ENCODE assay signal across 8 mouse cellular contexts in genomic region chr10:79712029-79712428, GRCm38 (mm10). TPM values are rescaled to one million over a fixed set of nuclear protein-coding genes. Genes with fewer than 3 reads are reported as not detected.
DNase-seq lines count a peak whose midpoint lies in the region; ATAC-seq and TF ChIP-seq lines count a peak whose summit lies in the region.

No protein-coding gene starts in this region.

- H3K9me3 ChIP-seq in intestine, embryonic 15.5 days: no peaks in the 10 kb centered on the region

- ATAC-seq in intestine, embryonic 15.5 days: peak; percentile 40

- peak; percentile 91 for DNase-seq in heart, adult 11 months
- DNase-seq in heart, adult 2 months: no peak
- peak; percentile 26 for DNase-seq in thymus, adult 2 months
- no peak for DNase-seq in thymus, adult 18-20 months
- peak; percentile 35 for DNase-seq in thymus, postnatal 25 days
- DNase-seq in layer of hippocampus, postnatal 14 days (ENCODE audit: low spot score in 2 of 2): no peak
- no peak for DNase-seq in heart, adult 8-10 months (ENCODE audit: low spot score)

- no peak overlapping the region for H3K9ac ChIP-seq in heart, adult 2 months (ENCODE audit: low read depth, low read length)
- H3K9ac ChIP-seq in intestine, embryonic 15.5 days: no peak overlapping the region

- no peak overlapping the region for H3K27ac ChIP-seq in heart, adult 2 months
- H3K27ac ChIP-seq in thymus, adult 2 months (ENCODE audit: control insufficient read depth, insufficient read depth, low read length): no peak overlapping the region
- H3K27ac ChIP-seq in intestine, embryonic 15.5 days: no peak overlapping the region

- no peak overlapping the region for H3K4me3 ChIP-seq in heart, adult 2 months
- no peak overlapping the region for H3K4me3 ChIP-seq in thymus, adult 2 months (ENCODE audit: control insufficient read depth, insufficient read depth, low read length)
- H3K4me3 ChIP-seq in intestine, embryonic 15.5 days (replicated peaks): no peak overlapping the region

- WGBS in heart, adult 2 months: 76% methylated on average over 1 of the region's 1 CpGs
- WGBS in thymus, adult 2 months: 97% methylated on average over 1 of the region's 1 CpGs
- 81% methylated on average over 1 of the region's 1 CpGs for WGBS in intestine, embryonic 15.5 days

- H3K27me3 ChIP-seq in heart, adult 2 months (ENCODE audit: control insufficient read depth, insufficient read depth, low read length): peaks cover 3% of the 10 kb centered on the region; the same call in 1 of the 2 replicates
- H3K27me3 ChIP-seq in thymus, adult 2 months (ENCODE audit: control insufficient read depth, insufficient read depth, low read length): peaks cover 8% of the 10 kb centered on the region; the same call in 1 of the 2 replicates
- H3K27me3 ChIP-seq in intestine, embryonic 15.5 days (replicated peaks): peaks cover 25% of the 10 kb centered on the region

- intact Hi-C loops in heart, adult 2 months (cut with DNase I): no loop called here

- peaks cover 9% of the 10 kb centered on the region for H3K4me1 ChIP-seq in heart, adult 2 months (ENCODE audit: control insufficient read depth, insufficient read depth, low read length)
- peaks cover 7% of the 10 kb centered on the region for H3K4me1 ChIP-seq in thymus, adult 2 months (replicated peaks; ENCODE audit: control insufficient read depth, insufficient read depth, low read length)
- H3K4me1 ChIP-seq in intestine, embryonic 15.5 days (replicated peaks): peaks cover 22% of the 10 kb centered on the region

- 0 out of 2 replicates have a peak, but pooled peaks cover 3% of the 10 kb centered on the region for H3K79me2 ChIP-seq in heart, adult 2 months (replicated peaks; ENCODE audit: control insufficient read depth, insufficient read depth, low read length)

- H3K4me2 ChIP-seq in intestine, embryonic 15.5 days (replicated peaks): no peak overlapping the region

- no peak for TF ChIP-seq EP300 in heart, adult 2 months (IDR thresholded peaks at IDR 0.05; ENCODE audit: insufficient read depth, low read depth, low read length)

- TF ChIP-seq CTCF in heart, adult 2 months (IDR thresholded peaks at IDR 0.05): no peak
- no peak for TF ChIP-seq CTCF in thymus, adult 2 months (IDR thresholded peaks at IDR 0.05; ENCODE audit: borderline replicate concordance, control insufficient read depth, extremely low read depth, insufficient read depth, low read length, poor library complexity)

- H3K36me3 ChIP-seq in heart, adult 2 months (ENCODE audit: control insufficient read depth, insufficient read depth, low read length): no peaks in the 10 kb centered on the region; the same call in 1 of the 2 replicates
- peaks cover 13% of the 10 kb centered on the region; the same call in 1 of the 2 replicates for H3K36me3 ChIP-seq in thymus, adult 2 months (ENCODE audit: control insufficient read depth, insufficient read depth, low read length)
- peaks cover 29% of the 10 kb centered on the region for H3K36me3 ChIP-seq in intestine, embryonic 15.5 days

- TF ChIP-seq POLR2A in heart, adult 2 months (IDR thresholded peaks at IDR 0.05; ENCODE audit: insufficient read depth, low read depth, low read length): no peak
- no peak for TF ChIP-seq POLR2A in thymus, adult 2 months (IDR thresholded peaks at IDR 0.05; ENCODE audit: control insufficient read depth, extremely low read depth, insufficient read depth, low read length, poor library complexity)

RNA-seq across cellular contexts. Expression of gene Hcn2, which starts 4.4 kb away (rescaled TPM):
- 10 to 100 TPM; 17.0 to 17.5 TPM for total RNA-seq in heart, adult 2 months (2021)
- polyA plus RNA-seq in heart, adult 2 months (2012; rRNA removed): 23.8 and 33.5 TPM in 2 replicates
- 3.1 and 4.7 TPM in 2 replicates for polyA plus RNA-seq in thymus, adult 2 months (2012; rRNA removed)
- 0.18 and 0.23 TPM in 2 replicates for polyA plus RNA-seq in intestine, embryonic 15.5 days (2015; fragmentation: Nextera tagmentation; extraction: Ambion mirVana)
- total RNA-seq in layer of hippocampus, postnatal 14 days (2021): 10 to 100 TPM; 89.2 to 96.6 TPM
- total RNA-seq in heart, adult 8-10 months (2022): 10 to 100 TPM; 13.7 to 16.7 (median 15.1) TPM

RNA-seq across cellular contexts. Expression of gene Bsg, which starts 7.7 kb away (rescaled TPM):
- total RNA-seq in heart, adult 2 months (2021): 1,000 to 10,000 TPM; 1,364 to 1,491 TPM
- polyA plus RNA-seq in heart, adult 2 months (2012; rRNA removed): 1,570 and 1,684 TPM in 2 replicates
- 345 and 396 TPM in 2 replicates for polyA plus RNA-seq in thymus, adult 2 months (2012; rRNA removed)
- polyA plus RNA-seq in intestine, embryonic 15.5 days (2015; fragmentation: Nextera tagmentation; extraction: Ambion mirVana): 1,119 and 1,131 TPM in 2 replicates
- 100 to 1,000 TPM; 695 to 807 TPM for total RNA-seq in layer of hippocampus, postnatal 14 days (2021)
- total RNA-seq in heart, adult 8-10 months (2022): 1,000 to 10,000 TPM; 1,424 to 1,552 (median 1,533) TPM

RNA-seq across cellular contexts. Expression of gene Gzmm, which starts 23.2 kb away (rescaled TPM):
- total RNA-seq in heart, adult 2 months (2021): 1 to 10 TPM; 6.4 to 6.5 TPM
- 7.4 and 9.2 TPM in 2 replicates for polyA plus RNA-seq in heart, adult 2 months (2012; rRNA removed)
- polyA plus RNA-seq in thymus, adult 2 months (2012; rRNA removed): 0.57 and 1.2 TPM in 2 replicates
- polyA plus RNA-seq in intestine, embryonic 15.5 days (2015; fragmentation: Nextera tagmentation; extraction: Ambion mirVana): 0.52 and 0.76 TPM in 2 replicates
- total RNA-seq in layer of hippocampus, postnatal 14 days (2021): 1 to 10 TPM; 1.7 to 1.9 TPM
- 1 to 10 TPM; 7.6 to 9.0 (median 8.3) TPM for total RNA-seq in heart, adult 8-10 months (2022)

RNA-seq across cellular contexts. Expression of gene Cdc34, which starts 30.0 kb away (rescaled TPM):
- total RNA-seq in heart, adult 2 months (2021): 100 to 1,000 TPM; 196 to 216 TPM
- polyA plus RNA-seq in heart, adult 2 months (2012; rRNA removed): 352 and 397 TPM in 2 replicates
- polyA plus RNA-seq in thymus, adult 2 months (2012; rRNA removed): 309 and 321 TPM in 2 replicates
- 137 and 144 TPM in 2 replicates for polyA plus RNA-seq in intestine, embryonic 15.5 days (2015; fragmentation: Nextera tagmentation; extraction: Ambion mirVana)
- total RNA-seq in layer of hippocampus, postnatal 14 days (2021): 10 to 100 TPM; 60.9 to 68.5 TPM
- 100 to 1,000 TPM; 201 to 230 (median 213) TPM for total RNA-seq in heart, adult 8-10 months (2022)

RNA-seq across cellular contexts. Expression of gene Polrmt, which starts 34.4 kb away (rescaled TPM):
- total RNA-seq in heart, adult 2 months (2021): 10 to 100 TPM; 42.2 to 44.7 TPM
- polyA plus RNA-seq in heart, adult 2 months (2012; rRNA removed): 47.0 and 52.3 TPM in 2 replicates
- 104 and 109 TPM in 2 replicates for polyA plus RNA-seq in thymus, adult 2 months (2012; rRNA removed)
- polyA plus RNA-seq in intestine, embryonic 15.5 days (2015; fragmentation: Nextera tagmentation; extraction: Ambion mirVana): 37.8 and 45.5 TPM in 2 replicates
- total RNA-seq in layer of hippocampus, postnatal 14 days (2021): 10 to 100 TPM; 45.3 to 49.0 TPM
- 10 to 100 TPM; 41.1 to 54.7 (median 47.0) TPM for total RNA-seq in heart, adult 8-10 months (2022)

Comparison
In these comparisons a context has a peak if more than half of its experiments do, and no peak if none do; other contexts are left out.
1. DNase-seq: peak in heart, adult 11 months (single experiment), thymus, adult 2 months (single experiment) and thymus, postnatal 25 days (single experiment); none in heart, adult 2 months (0 of 2), thymus, adult 18-20 months (0 of 2), layer of hippocampus, postnatal 14 days (0 of 2) and heart, adult 8-10 months (single experiment).
2. RNA of gene Hcn2, which starts 4.4 kb away (total RNA-seq): 89.2 to 96.6 TPM in layer of hippocampus, postnatal 14 days; 17.0 to 17.5 TPM in heart, adult 2 months and 13.7 to 16.7 TPM in heart, adult 8-10 months; every median in the first group is over 4 times any median in the second.